Mouse (Mus musculus): ENCODE measurements at regions not wholly inside any gene's neighbourhood (a gene's known extent, or its start where the extent isn't known, plus 50 kb on each side); places are given as distances from the start of the nearest gene placed in this dataset.
"Not testable (repeated sequence)": the region's sequence is repeated elsewhere in the genome, so short reads cannot be mapped to it uniquely, and the experiment has no call there.

- no peak for DNase-seq
Observed at GRCm38 (mm10) chr16:73404509-73404908, 1007.1 kb downstream of the Robo2 start.

DNA sequence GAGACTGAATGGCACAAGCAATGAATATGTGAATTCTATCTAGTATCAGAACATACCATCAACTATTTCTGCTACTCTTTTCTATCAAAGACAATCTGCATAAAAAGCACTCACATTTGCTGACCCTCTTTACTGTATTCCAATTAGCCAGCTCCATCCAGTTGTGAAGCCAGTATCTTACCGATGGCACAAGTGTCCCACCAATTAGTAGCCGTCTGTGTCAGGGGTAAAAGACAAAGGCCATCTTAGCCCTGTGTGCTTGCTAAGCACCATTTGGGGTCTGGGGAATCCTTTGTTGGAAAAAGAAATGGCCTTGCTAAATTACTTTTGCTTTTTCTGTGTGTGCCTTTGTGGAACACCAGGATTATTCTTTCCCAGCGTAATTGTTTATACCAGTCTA lies 1007.5 kb downstream of the Robo2 start:
- no peak for DNase-seq

DNA sequence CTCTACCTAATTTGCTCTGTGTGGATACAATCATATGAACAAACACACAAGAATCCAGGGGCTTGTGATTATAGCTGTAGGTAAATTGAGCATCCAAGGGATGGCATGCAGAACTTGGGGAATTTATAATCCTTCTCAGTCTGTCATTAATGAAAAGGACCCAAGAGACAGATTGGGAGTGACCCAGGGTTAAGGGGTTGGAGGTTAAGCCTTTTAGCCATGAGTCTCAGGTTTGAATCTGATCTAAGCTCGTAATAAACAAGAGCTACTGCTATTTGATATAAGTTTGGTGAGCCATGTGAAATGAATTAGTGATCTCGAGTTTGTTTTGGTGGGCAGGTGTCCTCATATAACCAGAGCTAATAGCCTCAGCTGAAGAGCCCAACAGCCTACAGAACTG lies 1032.6 kb downstream of the Robo2 start:
- no peak for DNase-seq

GRCm38 (mm10) chr16:73374608-73375165 lies 1036.9 kb downstream of the Robo2 start:
- no peak for DNase-seq

- DNase-seq, result peak; percentile 79
Observed at GRCm38 (mm10) chr16:73368607-73369233, 1042.9 kb downstream of the Robo2 start.

GRCm38 (mm10) chr16:73367926-73368325 lies 1043.7 kb downstream of the Robo2 start:
- DNase-seq, result no peak

DNA sequence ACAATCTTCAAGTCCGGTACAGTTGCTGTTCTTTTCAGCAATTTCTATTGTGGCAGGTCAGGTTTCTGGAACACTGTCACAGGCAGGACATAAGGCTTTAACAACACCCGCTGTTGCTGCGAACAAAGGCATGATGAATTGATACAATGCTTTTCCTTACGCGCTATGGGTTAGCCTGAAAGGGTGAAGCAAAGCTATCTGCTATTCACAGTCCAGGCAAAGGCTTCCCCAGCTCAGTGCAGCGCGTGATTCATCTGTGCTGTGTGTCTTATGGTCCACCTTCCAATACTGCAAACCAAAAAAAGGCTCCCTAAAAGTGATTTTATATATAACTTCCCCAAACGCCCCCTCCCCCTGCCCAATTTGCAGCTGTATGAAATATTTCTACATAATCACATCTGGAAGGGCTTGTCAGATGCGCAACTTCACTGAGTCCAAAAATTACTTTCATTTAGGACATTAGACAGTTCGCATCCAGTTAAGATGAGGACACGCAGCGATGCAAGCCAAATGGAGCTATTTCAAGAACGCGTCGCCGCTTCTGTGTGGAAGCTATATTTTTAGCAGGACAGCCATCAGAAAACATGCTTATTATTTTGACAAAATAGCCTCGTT lies 1044.3 kb downstream of the Robo2 start:
- no peak for DNase-seq

DNA sequence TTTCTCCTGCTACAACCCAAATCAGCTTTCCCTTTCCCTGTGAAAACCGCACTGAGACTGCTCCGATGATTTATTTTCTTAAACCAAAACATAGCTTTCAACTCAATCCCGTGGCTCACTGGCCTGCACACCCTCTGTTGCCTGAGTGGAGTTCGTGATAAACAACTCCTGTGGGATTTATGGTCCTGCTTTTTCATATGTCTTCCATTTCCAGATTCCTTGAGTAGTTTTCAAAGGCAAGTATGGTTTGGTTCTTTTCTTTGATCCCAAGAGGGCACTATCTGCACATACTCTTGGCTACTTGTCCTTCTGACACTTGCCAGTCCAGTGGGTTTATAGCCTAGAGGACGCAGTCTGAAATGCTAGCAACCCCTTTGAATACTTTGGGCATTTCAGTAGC lies 1042.6 kb downstream of the Robo1 start:
- no peak for DNase-seq

- DNase-seq, result no peak
Observed at GRCm38 (mm10) chr16:73343941-73344340, 1035.8 kb downstream of the Robo1 start.

- DNase-seq, result no peak
Observed at GRCm38 (mm10) chr16:73343531-73343930, 1035.4 kb downstream of the Robo1 start.

GRCm38 (mm10) chr16:73317644-73318043 lies 1009.5 kb downstream of the Robo1 start:
- no peak for DNase-seq

GRCm38 (mm10) chr16:73310096-73310495 lies 1002.0 kb downstream of the Robo1 start:
- DNase-seq, result no peak

DNA sequence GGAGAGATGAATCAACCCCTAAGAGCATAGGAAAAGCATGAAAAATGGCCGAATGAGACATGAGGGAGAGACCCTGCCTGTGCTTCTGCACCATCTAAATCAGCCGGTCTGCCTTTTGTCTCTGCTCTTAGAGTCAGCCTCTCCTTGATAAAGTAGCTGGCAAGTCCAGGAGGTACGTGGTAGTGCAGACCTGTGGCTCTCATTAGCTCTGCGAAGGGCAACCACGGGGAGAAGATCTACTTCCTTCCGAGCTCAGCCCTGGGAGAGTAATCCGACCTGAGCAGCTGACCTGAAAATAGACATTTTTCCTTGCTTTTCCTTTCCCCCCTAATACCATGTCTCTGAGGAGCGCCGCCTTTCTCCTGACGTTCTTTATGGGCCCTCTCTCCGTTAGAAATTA lies 971.8 kb downstream of the Robo1 start:
- DNase-seq, result no peak

DNA sequence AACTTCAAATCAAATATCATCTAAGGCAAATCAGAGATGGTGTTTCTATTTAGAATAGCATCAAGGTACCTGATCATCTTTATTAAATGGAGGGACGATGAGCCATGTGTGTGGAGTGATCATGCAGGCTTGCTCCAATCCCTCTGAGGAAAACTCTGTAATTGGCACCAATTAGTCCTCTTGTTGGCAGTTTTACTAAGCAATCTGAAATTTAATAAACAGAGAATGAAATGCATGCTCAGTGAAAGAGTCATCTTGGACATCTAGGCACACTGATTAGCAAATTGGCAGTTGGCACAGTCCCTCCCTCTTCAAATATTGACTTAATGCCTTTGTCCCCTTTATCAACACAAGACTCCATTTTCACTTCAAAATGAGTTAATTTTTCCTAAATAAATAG lies 951.6 kb downstream of the Robo1 start:
- DNase-seq, result peak; percentile 14

- DNase-seq, result peak; percentile 1
Observed at GRCm38 (mm10) chr16:73259283-73259682, 951.2 kb downstream of the Robo1 start.

DNA sequence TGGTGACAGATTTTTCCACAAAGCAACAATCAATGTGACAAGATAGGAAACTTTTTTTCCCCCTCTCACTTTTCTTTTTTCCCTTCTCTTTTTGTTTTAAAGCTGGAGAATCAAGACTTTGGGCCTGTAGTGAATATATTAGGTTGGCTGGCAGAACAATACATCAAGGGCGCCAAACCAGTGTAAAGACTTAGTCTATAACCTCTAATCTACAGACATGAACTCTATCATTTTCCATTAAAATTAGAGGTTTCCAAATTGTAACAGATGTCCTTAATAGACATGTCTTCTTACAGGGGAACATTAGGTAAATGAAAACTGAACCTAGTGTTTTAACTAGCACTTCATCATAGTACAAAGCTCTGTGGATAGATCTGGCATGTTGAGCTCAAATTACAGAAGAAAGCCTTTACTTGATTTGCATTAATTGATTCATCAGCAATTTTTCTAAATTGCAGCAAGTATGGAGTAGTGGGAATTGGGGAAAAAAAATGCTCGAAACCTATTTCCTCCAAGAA lies 937.0 kb downstream of the Robo1 start:
- DNase-seq, result peak; percentile 1

- DNase-seq, result no peak
Observed at GRCm38 (mm10) chr16:73230599-73230998, 922.5 kb downstream of the Robo1 start.

- no peak for DNase-seq
Observed at GRCm38 (mm10) chr16:73217555-73217954, 909.4 kb downstream of the Robo1 start.

DNA sequence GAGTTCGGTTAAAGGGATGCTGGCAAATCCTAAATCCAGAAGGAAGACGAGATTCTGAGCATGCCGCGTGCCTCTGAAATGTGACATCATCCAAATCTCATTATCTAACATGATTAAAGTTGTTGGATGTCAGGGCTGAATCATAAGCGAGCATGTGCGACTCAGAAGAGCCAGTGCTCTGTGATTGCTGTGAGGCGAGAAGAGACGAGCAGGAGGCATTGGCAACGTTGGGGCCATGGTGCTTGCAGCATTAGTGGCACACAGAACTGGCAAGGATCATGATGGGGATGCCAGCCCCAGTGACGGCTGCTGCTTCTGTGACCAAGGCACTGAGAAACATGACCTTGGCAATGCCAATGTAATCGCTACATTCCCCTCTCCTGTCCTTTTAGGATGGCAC lies 895.4 kb downstream of the Robo1 start:
- no peak for DNase-seq

DNA sequence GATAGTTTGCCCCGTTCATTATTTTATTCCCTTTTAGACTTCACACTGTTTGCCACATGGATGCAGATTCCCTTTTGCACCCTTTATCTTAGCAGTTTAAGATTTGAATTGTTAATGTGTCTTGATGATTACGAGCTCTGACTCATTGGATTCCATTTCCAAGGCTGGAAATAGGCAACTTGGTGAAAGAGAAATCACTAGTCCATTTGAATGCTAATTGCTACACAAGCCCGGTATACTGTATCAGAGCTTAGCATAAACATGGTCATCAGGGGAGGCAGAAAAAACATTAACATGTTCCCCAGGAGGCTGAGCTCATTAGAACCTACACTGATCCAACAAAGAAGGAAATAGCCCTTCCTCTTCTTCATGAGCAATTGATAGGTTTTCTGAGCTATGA lies 892.9 kb downstream of the Robo1 start:
- DNase-seq, result no peak

DNA sequence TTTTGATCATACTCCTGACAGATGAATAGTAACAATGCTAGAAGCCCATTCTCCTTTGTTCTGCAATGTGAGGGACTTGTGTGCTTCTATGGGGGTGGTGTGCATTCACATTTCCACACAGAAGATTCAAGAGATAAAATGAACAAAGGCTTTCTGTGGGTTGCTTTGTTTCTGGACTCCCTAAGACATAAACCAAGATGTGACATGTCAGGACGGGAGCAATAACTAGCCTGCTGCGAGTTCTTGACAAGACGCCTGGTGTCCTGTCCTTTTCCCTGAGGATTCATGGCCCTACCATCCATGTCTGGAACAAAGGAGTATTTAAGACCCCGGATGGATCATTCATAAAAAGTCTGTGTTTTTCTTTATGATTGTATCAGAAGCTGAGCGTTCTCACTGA lies 874.7 kb downstream of the Robo1 start:
- no peak for DNase-seq

- no peak for DNase-seq
Observed at GRCm38 (mm10) chr16:73182258-73182657, 874.2 kb downstream of the Robo1 start.

DNA sequence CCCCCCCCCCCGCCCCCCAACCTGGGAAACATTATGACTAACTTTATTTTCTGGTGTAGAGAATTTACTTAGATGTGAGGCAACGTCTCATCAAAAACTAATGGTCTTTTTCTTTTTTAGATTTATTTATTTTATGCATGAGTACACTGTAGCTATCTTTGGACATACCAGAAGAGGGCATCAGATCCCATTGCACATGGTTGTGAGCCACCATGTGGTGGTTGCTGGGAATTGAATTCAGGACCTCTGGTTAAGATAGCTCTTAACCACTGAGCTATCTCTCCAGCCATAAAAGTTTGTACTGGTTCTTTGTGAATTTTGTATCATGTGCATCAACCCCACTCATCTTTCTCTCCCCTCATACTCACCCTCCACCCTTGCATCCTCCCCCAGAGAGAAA lies 847.3 kb downstream of the Robo1 start:
- no peak for DNase-seq

DNA sequence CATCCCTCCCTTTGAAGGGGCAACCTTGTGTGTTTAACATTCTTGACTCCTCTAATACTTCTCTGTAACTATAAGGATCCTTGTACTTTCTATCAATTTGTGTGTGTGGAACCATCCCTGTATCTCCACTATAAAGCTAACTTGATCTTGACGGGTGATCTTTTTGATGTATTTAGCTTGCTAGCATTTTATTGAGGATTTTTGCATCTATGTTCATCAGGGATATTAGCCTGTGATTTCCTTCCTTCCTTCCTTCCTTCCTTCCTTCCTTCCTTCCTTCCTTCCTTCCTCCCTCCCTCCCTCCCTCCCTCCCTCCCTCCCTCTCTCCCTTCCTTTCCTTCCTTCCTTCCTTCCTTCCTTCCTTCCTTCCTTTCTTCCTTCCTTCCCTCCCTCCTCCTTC lies 819.8 kb downstream of the Robo1 start:
- not testable (repeated sequence) for DNase-seq

DNA sequence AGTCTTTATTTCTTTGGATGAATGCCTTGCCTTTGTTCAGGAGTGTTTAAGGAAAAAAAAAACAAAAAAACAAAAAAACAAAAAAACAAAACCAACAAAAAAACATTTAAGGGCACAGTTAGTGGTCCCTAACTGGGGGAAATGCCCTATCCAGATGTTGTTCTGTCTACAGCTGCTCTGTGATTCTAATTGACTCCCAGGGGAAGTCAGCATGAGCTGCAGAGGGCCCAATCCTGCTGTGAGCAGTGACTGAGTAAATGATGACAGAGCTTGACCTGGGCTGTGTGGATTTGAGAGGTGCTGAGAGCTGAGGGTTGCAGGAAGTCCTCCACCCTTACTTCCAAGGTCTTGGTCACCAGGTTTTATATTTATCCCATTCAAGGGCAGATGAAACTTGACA lies 812.5 kb downstream of the Robo1 start:
- DNase-seq, result no peak
